Mouse (Mus musculus) forebrain, embryonic 15.5 days (tissue): Measurements from ENCODE around the gene Tent4a. TPM values are rescaled to one million over a fixed set of nuclear protein-coding genes. Genes with fewer than 3 reads are reported as not detected.

Experiments used
- ATAC-seq: fragments of 200-750 bp; cut with Nextera tagmentation; replicated peaks from 2 replicates; pipeline ENCODE4 v1.8.0; 2017; ENCODE audit warnings: mild to moderate bottlenecking, moderate TSS enrichment, moderate library complexity
- H3K27ac ChIP-seq: fragments of 300-500 bp; sonication (generic); replicated peaks from 2 replicates; pipeline ENCODE4 v1.5.1; 2015; ENCODE audit warnings: mild to moderate bottlenecking, inconsistent platforms
- H3K27me3 ChIP-seq: fragments of 300-500 bp; sonication (generic); 2 replicates; pipeline ENCODE4 v1.6.1; 2015; ENCODE audit warnings: inconsistent platforms
- H3K36me3 ChIP-seq: fragments of 300-500 bp; sonication (generic); 2 replicates; pipeline ENCODE4 v1.6.1; 2015; ENCODE audit warnings: mild to moderate bottlenecking, inconsistent platforms
- H3K4me1 ChIP-seq: fragments of 300-500 bp; sonication (generic); 2 replicates; pipeline ENCODE4 v1.6.1; 2015; ENCODE audit warnings: inconsistent platforms
- H3K4me2 ChIP-seq: fragments of 300-500 bp; sonication (generic); replicated peaks from 2 replicates; pipeline ENCODE4 v1.6.1; 2015; ENCODE audit warnings: mild to moderate bottlenecking, inconsistent platforms
- H3K4me3 ChIP-seq: fragments of 300-500 bp; sonication (generic); 2 replicates; pipeline ENCODE4 v1.5.1; 2015; ENCODE audit warnings: mild to moderate bottlenecking, inconsistent platforms
- H3K9ac ChIP-seq: fragments of 300-500 bp; sonication (generic); replicated peaks from 2 replicates; pipeline ENCODE4 v1.6.1; 2015; ENCODE audit warnings: mild to moderate bottlenecking, inconsistent platforms
- H3K9me3 ChIP-seq: fragments of 300-500 bp; sonication (generic); 2 replicates; pipeline ENCODE4 v1.6.1; 2016; ENCODE audit warnings: inconsistent platforms
- WGBS: fragments of 180-500 bp; shearing (Covaris S2); methylation state at CpG from one replicate; pipeline ENCODE4 v1.1.7; 2015; ENCODE audit warnings: mixed read lengths; 5-methylcytosine and 5-hydroxymethylcytosine counted together
- polyA plus RNA-seq: library from polyadenylated mRNA; unstranded; fragments of >200 nt; fragmentation: Nextera tagmentation; extraction: Ambion mirVana; gene quantifications from 2 replicates; pipeline ENCODE4 v1.2.1, GENCODE M21; 2015

Tent4a gene
- polyA plus RNA-seq, 1 experiment from 2014 or later, result 8.5 TPM

DNA sequence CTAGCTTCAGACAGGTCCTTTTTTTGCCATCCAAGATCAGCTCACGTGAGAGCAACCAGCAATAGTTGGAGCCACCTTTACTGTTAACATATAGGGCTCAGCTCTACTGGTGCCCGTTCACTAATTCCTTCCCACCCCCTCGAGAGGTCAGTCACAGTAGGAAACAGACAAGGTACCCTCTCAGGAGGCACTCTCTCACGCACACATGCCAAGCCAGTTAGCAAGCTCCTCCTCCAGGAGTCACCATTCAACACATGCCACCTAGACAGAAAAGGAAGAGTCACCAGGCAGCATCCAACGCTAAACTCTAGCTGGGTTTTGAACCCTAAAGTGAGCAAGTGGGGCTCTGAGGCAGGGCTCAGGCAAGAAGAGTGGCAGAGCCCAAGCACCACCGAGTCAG is 3.0 kb downstream of the Tent4a start:
- Histone ChIP-seq H3K27ac (no peak overlapping the region), H3K9ac (0 out of 2 replicates have a peak overlapping the region, but pooled peaks have one; percentile 10), H3K36me3 (no peaks in the 10 kb centered on the region), H3K27me3 (no peaks in the 10 kb centered on the region), H3K9me3 (no peaks in the 10 kb centered on the region), H3K4me3 (peak overlapping the region; percentile 99), H3K4me1 (peaks cover 71% of the 10 kb centered on the region), H3K4me2 (peak overlapping the region; percentile 86)
- ATAC-seq, result no peak
- WGBS, result 49% methylated on average over 6 of the region's 6 CpGs

- Histone ChIP-seq H3K4me1 (peaks cover 73% of the 10 kb centered on the region), H3K4me2 (peak overlapping the region; percentile 86), H3K9ac (peak overlapping the region; percentile 10; the same call in 1 of the 2 replicates), H3K27me3 (no peaks in the 10 kb centered on the region), H3K27ac (no peak overlapping the region), H3K4me3 (peak overlapping the region; percentile 99), H3K36me3 (no peaks in the 10 kb centered on the region), H3K9me3 (no peaks in the 10 kb centered on the region)
- no peak for ATAC-seq
- 77% methylated on average over 6 of the region's 6 CpGs for WGBS
Observed at GRCm38 (mm10) chr13:69530951-69531350, 3.5 kb downstream of the Tent4a start.

DNA sequence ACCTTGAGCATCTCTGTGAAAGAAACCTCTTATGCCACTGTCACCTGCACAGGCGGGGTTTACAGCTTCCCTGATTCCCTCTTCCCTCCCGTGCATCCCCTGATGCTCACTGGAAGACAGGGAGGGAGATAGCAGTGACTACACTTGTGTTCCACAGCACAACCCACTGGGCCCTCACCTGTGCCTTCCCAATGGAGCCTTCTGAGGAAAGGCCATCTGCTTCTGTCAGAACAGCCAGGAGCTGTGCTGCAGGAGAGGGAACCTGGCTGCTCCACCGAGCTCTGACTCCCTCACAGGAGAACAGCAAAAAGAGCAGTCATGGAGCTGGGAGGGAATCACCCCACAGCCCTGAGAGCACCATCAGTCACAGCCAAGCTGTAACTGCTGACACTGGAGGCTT is 4.3 kb downstream of the Tent4a start:
- Histone ChIP-seq H3K4me1 (peaks cover 71% of the 10 kb centered on the region), H3K9ac (no peak overlapping the region), H3K4me3 (no peak overlapping the region), H3K9me3 (no peaks in the 10 kb centered on the region), H3K4me2 (no peak overlapping the region), H3K27ac (no peak overlapping the region), H3K27me3 (no peaks in the 10 kb centered on the region), H3K36me3 (no peaks in the 10 kb centered on the region)
- no peak for ATAC-seq
- 68% methylated on average over 3 of the region's 3 CpGs for WGBS

DNA sequence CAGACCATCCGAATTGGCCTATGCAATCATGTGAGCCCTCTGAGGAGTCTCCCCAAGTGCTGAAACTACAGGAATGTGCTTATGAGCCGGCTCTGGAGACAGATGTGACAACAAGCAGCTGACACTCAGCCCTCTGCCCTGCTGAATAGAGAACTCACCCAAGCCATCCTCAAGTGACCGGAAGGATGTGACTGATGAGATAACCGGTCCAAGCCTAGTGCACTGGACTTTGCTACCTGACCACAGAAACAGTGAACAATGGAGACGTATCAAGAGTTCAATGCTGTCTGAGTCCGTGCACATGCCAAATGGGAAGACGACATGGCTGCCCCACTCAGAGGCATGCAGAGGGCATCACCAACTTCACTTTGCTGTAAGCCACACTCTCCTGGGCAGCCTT is 5.9 kb downstream of the Tent4a start:
- no peak overlapping the region for H3K27ac ChIP-seq
- no peaks in the 10 kb centered on the region for H3K9me3 ChIP-seq
- ATAC-seq, result no peak
- H3K36me3 ChIP-seq, result no peaks in the 10 kb centered on the region
- peaks cover 85% of the 10 kb centered on the region for H3K4me1 ChIP-seq
- WGBS, result 85% methylated on average over 7 of the region's 7 CpGs
- H3K9ac ChIP-seq, result no peak overlapping the region
- H3K27me3 ChIP-seq, result no peaks in the 10 kb centered on the region
- no peak overlapping the region for H3K4me2 ChIP-seq
- no peak overlapping the region for H3K4me3 ChIP-seq

DNA sequence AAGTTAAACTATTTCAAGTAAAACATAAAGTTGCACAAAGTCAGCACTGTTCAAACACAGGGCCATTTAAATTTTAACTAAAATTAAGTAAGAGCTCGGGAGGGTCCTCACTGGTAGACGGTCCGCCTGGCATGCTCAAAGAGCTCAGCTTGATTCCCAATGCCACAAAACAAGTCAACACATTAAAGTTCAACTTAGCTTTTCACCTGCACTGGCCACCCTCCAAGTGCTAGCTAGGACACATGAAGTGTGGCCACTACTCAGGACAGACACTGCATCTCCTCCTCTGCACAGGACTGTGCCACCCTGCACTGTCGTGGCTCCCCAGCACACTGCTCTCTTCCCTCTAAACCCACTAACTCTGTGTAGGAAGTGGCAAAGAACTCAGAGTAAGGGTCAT is 8.6 kb downstream of the Tent4a start:
- Histone ChIP-seq H3K27me3 (no peaks in the 10 kb centered on the region), H3K27ac (no peak overlapping the region), H3K4me3 (no peak overlapping the region), H3K36me3 (no peaks in the 10 kb centered on the region), H3K4me2 (no peak overlapping the region), H3K9me3 (no peaks in the 10 kb centered on the region), H3K9ac (no peak overlapping the region), H3K4me1 (peaks cover 70% of the 10 kb centered on the region)
- WGBS, result 58% methylated on average over 4 of the region's 4 CpGs
- ATAC-seq, result no peak

- Histone ChIP-seq H3K4me3 (no peak overlapping the region), H3K4me1 (peaks cover 69% of the 10 kb centered on the region), H3K27me3 (no peaks in the 10 kb centered on the region), H3K4me2 (no peak overlapping the region), H3K36me3 (no peaks in the 10 kb centered on the region), H3K9ac (no peak overlapping the region), H3K27ac (no peak overlapping the region), H3K9me3 (no peaks in the 10 kb centered on the region)
- no peak for ATAC-seq
- 79% methylated on average over 2 of the region's 2 CpGs for WGBS
Observed at GRCm38 (mm10) chr13:69524158-69524530, 10.3 kb downstream of the Tent4a start.

- no peak overlapping the region for H3K9ac ChIP-seq
- H3K27me3 ChIP-seq, result no peaks in the 10 kb centered on the region
- no peak overlapping the region for H3K4me2 ChIP-seq
- no peak overlapping the region for H3K4me3 ChIP-seq
- H3K36me3 ChIP-seq, result no peaks in the 10 kb centered on the region
- ATAC-seq, result no peak
- 61% methylated on average over 14 of the region's 14 CpGs for WGBS
- H3K27ac ChIP-seq, result no peak overlapping the region
- peaks cover 65% of the 10 kb centered on the region for H3K4me1 ChIP-seq
- H3K9me3 ChIP-seq, result no peaks in the 10 kb centered on the region
Observed at GRCm38 (mm10) chr13:69523444-69524157, 10.8 kb downstream of the Tent4a start.

DNA sequence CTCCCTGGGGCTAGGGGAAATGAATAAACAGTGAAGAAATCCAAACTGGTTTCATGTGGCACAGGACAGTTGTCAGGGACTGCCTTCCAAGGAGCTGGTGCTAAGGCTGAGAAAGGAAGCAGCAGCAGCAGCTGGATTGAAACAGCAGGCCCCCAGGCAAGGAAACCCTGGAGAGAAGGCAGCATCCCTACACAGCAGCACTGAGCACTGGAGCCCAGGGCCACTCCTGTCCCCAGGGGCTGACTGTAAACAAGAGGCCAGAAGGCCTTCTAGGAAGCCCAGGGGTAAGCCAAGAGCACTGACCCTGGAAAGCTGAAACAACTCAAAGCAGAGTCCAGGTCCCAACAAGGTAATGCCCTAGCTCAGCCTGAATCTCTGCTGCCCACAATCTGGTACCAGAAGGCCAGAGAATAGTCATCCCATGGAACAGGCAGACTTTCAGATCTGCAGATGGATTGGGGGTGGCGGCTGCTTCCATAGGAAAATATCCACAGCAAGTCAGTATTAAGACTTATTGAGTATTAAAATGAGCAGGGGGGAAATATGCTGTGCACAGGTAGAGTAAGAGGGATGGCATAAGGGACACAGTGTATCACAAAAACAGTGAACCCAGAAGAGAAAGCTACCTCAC is 12.1 kb downstream of the Tent4a start:
- ATAC-seq, result no peak
- Histone ChIP-seq H3K4me2 (no peak overlapping the region), H3K36me3 (no peaks in the 10 kb centered on the region), H3K27me3 (no peaks in the 10 kb centered on the region), H3K4me3 (no peak overlapping the region), H3K9ac (no peak overlapping the region), H3K27ac (no peak overlapping the region), H3K9me3 (no peaks in the 10 kb centered on the region), H3K4me1 (peaks cover 56% of the 10 kb centered on the region)
- WGBS, result 100% methylated on average over 1 of the region's 1 CpGs

- peaks cover 29% of the 10 kb centered on the region for H3K4me1 ChIP-seq
Observed at GRCm38 (mm10) chr13:69519137-69519536, 15.3 kb downstream of the Tent4a start.

DNA sequence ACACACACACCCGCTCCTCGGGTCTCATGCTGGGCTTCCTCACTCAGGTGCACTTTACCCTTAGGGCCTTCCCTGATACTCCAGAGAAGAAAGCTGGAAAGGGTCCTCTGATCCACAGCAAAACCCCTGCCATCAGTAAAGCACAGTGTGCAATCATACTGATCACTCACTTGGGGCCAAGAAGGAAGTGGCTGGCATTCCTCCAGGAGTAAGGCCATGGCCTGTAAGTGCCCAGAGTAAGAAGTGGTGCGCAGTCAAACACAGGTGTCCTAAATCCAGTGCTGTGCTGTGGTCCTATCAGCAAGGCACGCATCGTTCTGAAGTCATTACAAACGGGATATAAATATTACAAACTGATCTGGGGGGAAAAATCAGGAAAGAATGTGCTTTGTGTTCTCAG is 17.0 kb downstream of the Tent4a start:
- no peak overlapping the region for H3K4me2 ChIP-seq
- 91% methylated on average over 6 of the region's 6 CpGs for WGBS
- H3K36me3 ChIP-seq, result peaks cover 7% of the 10 kb centered on the region
- no peak overlapping the region for H3K4me3 ChIP-seq
- peaks cover 17% of the 10 kb centered on the region for H3K4me1 ChIP-seq
- no peaks in the 10 kb centered on the region for H3K9me3 ChIP-seq
- no peaks in the 10 kb centered on the region for H3K27me3 ChIP-seq
- ATAC-seq, result no peak
- no peak overlapping the region for H3K27ac ChIP-seq
- no peak overlapping the region for H3K9ac ChIP-seq

More at GRCm38 (mm10) chr13:69519137-69519536, 15.3 kb downstream of the Tent4a start:
- Histone ChIP-seq H3K36me3 (no peaks in the 10 kb centered on the region), H3K4me3 (no peak overlapping the region), H3K27ac (no peak overlapping the region), H3K9me3 (no peaks in the 10 kb centered on the region), H3K27me3 (no peaks in the 10 kb centered on the region), H3K9ac (no peak overlapping the region), H3K4me2 (no peak overlapping the region)
- 73% methylated on average over 6 of the region's 6 CpGs for whole genome bisulfite sequencing
- ATAC-seq, result no peak

DNA sequence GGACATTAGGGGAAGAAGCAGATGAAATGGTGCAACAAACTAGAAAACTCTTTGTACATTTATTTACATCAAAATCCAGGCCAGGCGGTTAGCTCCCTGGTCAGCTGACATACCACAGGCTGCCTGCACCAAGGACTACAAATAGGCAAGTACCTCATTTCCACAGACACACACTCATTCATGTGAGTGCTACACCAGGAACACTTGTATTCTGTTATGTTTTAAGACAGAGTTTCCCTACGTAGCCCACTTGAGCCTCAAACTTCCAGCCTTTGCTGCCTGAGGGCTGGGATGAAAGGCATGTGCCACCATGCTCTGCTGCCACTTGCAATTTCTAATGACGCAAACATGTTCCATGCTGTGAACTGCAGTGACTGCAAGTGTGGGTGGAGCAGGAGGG is 19.3 kb downstream of the Tent4a start:
- H3K9me3 ChIP-seq, result no peaks in the 10 kb centered on the region
- no peak overlapping the region for H3K9ac ChIP-seq
- peaks cover 12% of the 10 kb centered on the region; the same call in 1 of the 2 replicates for H3K4me1 ChIP-seq
- no peak overlapping the region for H3K4me3 ChIP-seq
- H3K36me3 ChIP-seq, result peaks cover 19% of the 10 kb centered on the region
- no peak overlapping the region for H3K4me2 ChIP-seq
- ATAC-seq, result no peak
- WGBS, result 81% methylated on average over 3 of the region's 3 CpGs
- H3K27ac ChIP-seq, result no peak overlapping the region
- no peaks in the 10 kb centered on the region for H3K27me3 ChIP-seq

DNA sequence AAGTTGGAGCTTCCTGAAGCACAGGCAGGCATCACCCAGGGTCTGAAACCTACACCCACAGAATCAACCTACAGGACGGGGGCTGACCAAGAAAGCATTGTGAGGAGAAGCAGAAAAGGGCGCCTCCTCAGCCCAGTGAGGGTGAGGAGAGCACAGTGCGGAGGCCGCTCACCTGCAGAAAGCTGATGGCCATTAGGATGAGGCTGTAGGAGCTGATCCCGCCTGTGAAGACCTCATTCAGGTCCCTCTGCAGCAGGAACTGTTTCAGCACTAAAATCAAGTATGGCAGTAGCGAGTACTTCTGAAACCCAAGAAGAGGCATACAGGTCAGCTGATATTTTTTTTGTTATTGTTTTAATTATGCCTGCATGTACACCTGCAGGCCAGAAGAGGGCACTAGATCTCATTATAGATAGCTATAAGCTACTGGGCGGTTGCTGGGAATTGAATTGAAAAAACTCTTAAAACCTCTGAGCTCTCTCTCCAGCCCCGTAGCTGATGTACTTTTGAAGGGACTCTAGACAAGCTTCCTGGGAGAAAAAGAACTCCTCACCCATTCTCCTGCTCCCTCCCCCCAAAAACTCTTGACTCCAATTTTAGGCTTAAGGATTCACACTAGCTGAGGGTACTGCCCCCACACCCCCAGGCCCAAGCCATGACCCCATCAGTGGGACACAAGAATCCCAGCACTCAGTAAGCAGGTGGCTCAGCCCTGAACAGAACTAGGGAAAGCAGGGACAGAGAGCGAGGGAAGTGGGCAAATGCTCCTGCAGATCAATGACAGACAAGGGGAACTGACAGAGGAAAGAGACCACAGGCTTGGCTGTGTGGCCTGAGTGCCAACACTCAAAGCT is 24.8 kb downstream of the Tent4a start:
- ATAC-seq, result peak; percentile 80
- 62% methylated on average over 9 of the region's 9 CpGs for WGBS
- H3K9me3 ChIP-seq, result no peaks in the 10 kb centered on the region
- no peak overlapping the region for H3K27ac ChIP-seq
- H3K4me3 ChIP-seq, result no peak overlapping the region
- peaks cover 58% of the 10 kb centered on the region for H3K36me3 ChIP-seq
- no peaks in the 10 kb centered on the region for H3K4me1 ChIP-seq
- no peak overlapping the region for H3K9ac ChIP-seq
- no peaks in the 10 kb centered on the region for H3K27me3 ChIP-seq
- H3K4me2 ChIP-seq, result no peak overlapping the region
